Mouse (Mus musculus): ENCODE data around the gene Smagp. TPM values are rescaled to one million over a fixed set of nuclear protein-coding genes. Genes with fewer than 3 reads are reported as not detected.
"Not testable (repeated sequence)": the region's sequence is repeated elsewhere in the genome, so short reads cannot be mapped to it uniquely, and the experiment has no call there.

Gene Smagp
- polyA plus RNA-seq, 1 experiment from 2014 or later: 41.6 TPM

GRCm38 (mm10) chr15:100631454-100632170 lies 5.1 kb downstream of the Smagp start:
- no peaks in the 10 kb centered on the region for H3K9me3 ChIP-seq (ENCODE audit: low read length)
- peaks cover 43% of the 10 kb centered on the region for H3K4me1 ChIP-seq (ENCODE audit: insufficient read depth, low read length)
- 73% methylated on average over 12 of the region's 12 CpGs for WGBS
- H3K27me3 ChIP-seq (ENCODE audit: insufficient read depth, low read length): peaks cover 16% of the 10 kb centered on the region
- no peak overlapping the region for H3K27ac ChIP-seq (ENCODE audit: low read length)
- H3K36me3 ChIP-seq (ENCODE audit: insufficient read depth, low read length): no peaks in the 10 kb centered on the region
- no peak overlapping the region for H3K4me2 ChIP-seq (replicated peaks; ENCODE audit: low read depth, low read length)
- no peak overlapping the region for H3K9ac ChIP-seq (replicated peaks; ENCODE audit: low read length)
- no peak for ATAC-seq (ENCODE audit: low FRiP score, low TSS enrichment)
- no peak overlapping the region for H3K4me3 ChIP-seq (ENCODE audit: low read length)

DNA sequence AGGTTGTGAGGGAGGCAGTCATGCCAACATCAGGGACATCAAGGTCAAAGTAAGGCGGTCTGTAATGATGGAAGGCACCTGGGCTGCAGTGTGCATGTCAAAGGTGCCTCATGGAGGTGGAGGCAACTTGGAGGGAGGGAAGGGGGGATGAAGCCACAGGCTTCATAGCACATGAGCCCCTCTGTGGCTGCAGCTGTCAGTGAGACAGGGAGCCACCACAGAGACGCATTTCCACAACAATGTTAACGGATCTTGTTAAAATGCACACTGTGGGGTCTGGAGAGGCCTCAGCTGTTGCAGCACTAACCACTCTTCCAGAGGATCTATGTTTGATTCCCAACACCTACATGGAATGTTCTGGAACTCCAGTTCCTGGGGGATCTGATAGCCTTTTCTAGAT lies 6.6 kb downstream of the Smagp start:
- Histone ChIP-seq H3K27ac (ENCODE audit: low read length) (no peak overlapping the region), H3K4me1 (ENCODE audit: insufficient read depth, low read length) (peaks cover 38% of the 10 kb centered on the region), H3K27me3 (ENCODE audit: insufficient read depth, low read length) (peaks cover 3% of the 10 kb centered on the region), H3K9ac (replicated peaks; ENCODE audit: low read length) (no peak overlapping the region), H3K4me2 (replicated peaks; ENCODE audit: low read depth, low read length) (no peak overlapping the region), H3K36me3 (ENCODE audit: insufficient read depth, low read length) (no peaks in the 10 kb centered on the region), H3K4me3 (ENCODE audit: low read length) (no peak overlapping the region), H3K9me3 (ENCODE audit: low read length) (no peaks in the 10 kb centered on the region)
- WGBS: 63% methylated on average over 3 of the region's 3 CpGs
- ATAC-seq (ENCODE audit: low FRiP score, low TSS enrichment): no peak

- Histone ChIP-seq H3K4me2 (replicated peaks; ENCODE audit: low read depth, low read length) (no peak overlapping the region), H3K4me1 (ENCODE audit: insufficient read depth, low read length) (peaks cover 39% of the 10 kb centered on the region), H3K27ac (ENCODE audit: low read length) (peak overlapping the region; percentile 58; the same call in 1 of the 2 replicates), H3K36me3 (ENCODE audit: insufficient read depth, low read length) (no peaks in the 10 kb centered on the region), H3K9me3 (ENCODE audit: low read length) (no peaks in the 10 kb centered on the region), H3K4me3 (ENCODE audit: low read length) (no peak overlapping the region), H3K27me3 (ENCODE audit: insufficient read depth, low read length) (no peaks in the 10 kb centered on the region), H3K9ac (replicated peaks; ENCODE audit: low read length) (no peak overlapping the region)
- no peak for ATAC-seq (ENCODE audit: low FRiP score, low TSS enrichment)
- 55% methylated on average over 7 of the region's 7 CpGs for WGBS
These were observed 7.9 kb downstream of the Smagp start for GRCm38 (mm10) chr15:100628797-100629196.

DNA sequence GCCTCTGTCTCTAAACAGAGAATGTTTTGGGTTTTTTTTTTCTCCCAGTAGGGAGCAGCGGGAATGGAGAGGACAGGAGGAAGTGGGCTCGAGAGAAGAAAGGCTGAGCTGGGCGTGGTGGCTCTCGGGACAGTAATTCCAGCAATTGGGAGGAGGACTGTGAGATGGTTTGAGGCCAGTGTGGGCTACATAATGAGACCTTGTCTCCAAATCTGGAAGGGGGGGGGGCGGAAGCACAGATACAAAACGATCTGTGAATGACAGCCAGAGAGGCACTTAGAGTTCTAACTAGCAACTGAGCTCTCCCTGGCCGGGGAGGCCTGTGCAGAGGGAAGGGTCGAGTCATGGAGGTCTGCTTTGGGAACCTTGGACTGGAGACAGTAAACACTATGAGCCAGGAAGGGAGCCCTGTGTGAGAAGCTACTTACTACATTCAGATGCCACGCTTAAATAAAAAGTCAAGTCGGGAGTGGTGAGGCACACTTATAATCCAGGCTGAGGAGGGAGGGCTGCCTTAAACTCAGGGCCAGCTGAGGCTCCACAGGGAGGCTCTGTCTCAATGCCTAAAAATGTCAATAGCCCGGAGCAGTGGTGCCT lies 8.9 kb downstream of the Smagp start:
- no peaks in the 10 kb centered on the region for H3K9me3 ChIP-seq (ENCODE audit: low read length)
- 0 out of 2 replicates have a peak overlapping the region, but pooled peaks have one; percentile 7 for H3K4me2 ChIP-seq (replicated peaks; ENCODE audit: low read depth, low read length)
- no peaks in the 10 kb centered on the region for H3K27me3 ChIP-seq (ENCODE audit: insufficient read depth, low read length)
- H3K4me1 ChIP-seq (ENCODE audit: insufficient read depth, low read length): peaks cover 32% of the 10 kb centered on the region
- WGBS: 8% methylated on average over 11 of the region's 11 CpGs
- ATAC-seq (ENCODE audit: low FRiP score, low TSS enrichment): no peak
- no peak overlapping the region for H3K4me3 ChIP-seq (ENCODE audit: low read length)
- H3K36me3 ChIP-seq (ENCODE audit: insufficient read depth, low read length): no peaks in the 10 kb centered on the region
- peak overlapping the region; percentile 22 for H3K27ac ChIP-seq (ENCODE audit: low read length)
- H3K9ac ChIP-seq (replicated peaks; ENCODE audit: low read length): peak overlapping the region; percentile 2; the same call in 1 of the 2 replicates

- Histone ChIP-seq H3K4me2 (replicated peaks; ENCODE audit: low read depth, low read length) (0 out of 2 replicates have a peak overlapping the region, but pooled peaks have one; percentile 7), H3K36me3 (ENCODE audit: insufficient read depth, low read length) (no peaks in the 10 kb centered on the region), H3K4me3 (ENCODE audit: low read length) (no peak overlapping the region), H3K4me1 (ENCODE audit: insufficient read depth, low read length) (peaks cover 29% of the 10 kb centered on the region), H3K9ac (replicated peaks; ENCODE audit: low read length) (peak overlapping the region; percentile 2; the same call in 1 of the 2 replicates), H3K27me3 (ENCODE audit: insufficient read depth, low read length) (no peaks in the 10 kb centered on the region), H3K9me3 (ENCODE audit: low read length) (no peaks in the 10 kb centered on the region), H3K27ac (ENCODE audit: low read length) (peak overlapping the region; percentile 22)
- WGBS: 20% methylated on average over 10 of the region's 10 CpGs
- no peak for ATAC-seq (ENCODE audit: low FRiP score, low TSS enrichment)
These were observed 9.5 kb downstream of the Smagp start for GRCm38 (mm10) chr15:100627287-100627686.

DNA sequence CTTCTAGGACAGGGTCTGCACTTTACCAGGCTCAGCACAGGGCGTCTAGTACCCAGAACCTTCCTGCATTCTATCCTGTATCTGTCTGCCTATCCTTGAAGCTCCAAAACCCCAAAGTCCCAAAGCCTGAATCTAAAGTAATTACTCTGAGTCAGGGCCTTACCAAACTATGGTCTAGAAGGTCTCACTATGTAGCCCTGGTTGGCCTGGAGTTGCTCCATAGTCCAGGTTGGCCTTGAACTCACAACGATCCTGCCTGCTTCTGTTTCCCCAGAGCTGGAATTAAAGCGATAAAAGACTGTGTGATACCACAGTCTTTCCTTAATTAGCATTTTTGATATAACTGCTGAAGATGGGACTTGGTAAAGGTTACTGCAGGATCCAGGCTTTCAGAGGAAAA lies 12.3 kb downstream of the Smagp start:
- Histone ChIP-seq H3K4me1 (ENCODE audit: insufficient read depth, low read length) (peaks cover 28% of the 10 kb centered on the region), H3K27me3 (ENCODE audit: insufficient read depth, low read length) (no peaks in the 10 kb centered on the region), H3K27ac (ENCODE audit: low read length) (no peak overlapping the region), H3K4me2 (replicated peaks; ENCODE audit: low read depth, low read length) (no peak overlapping the region), H3K36me3 (ENCODE audit: insufficient read depth, low read length) (peaks cover 14% of the 10 kb centered on the region), H3K9ac (replicated peaks; ENCODE audit: low read length) (no peak overlapping the region), H3K4me3 (ENCODE audit: low read length) (no peak overlapping the region), H3K9me3 (ENCODE audit: low read length) (no peaks in the 10 kb centered on the region)
- ATAC-seq (ENCODE audit: low FRiP score, low TSS enrichment): no peak
- 92% methylated on average over 3 of the region's 3 CpGs for WGBS

DNA sequence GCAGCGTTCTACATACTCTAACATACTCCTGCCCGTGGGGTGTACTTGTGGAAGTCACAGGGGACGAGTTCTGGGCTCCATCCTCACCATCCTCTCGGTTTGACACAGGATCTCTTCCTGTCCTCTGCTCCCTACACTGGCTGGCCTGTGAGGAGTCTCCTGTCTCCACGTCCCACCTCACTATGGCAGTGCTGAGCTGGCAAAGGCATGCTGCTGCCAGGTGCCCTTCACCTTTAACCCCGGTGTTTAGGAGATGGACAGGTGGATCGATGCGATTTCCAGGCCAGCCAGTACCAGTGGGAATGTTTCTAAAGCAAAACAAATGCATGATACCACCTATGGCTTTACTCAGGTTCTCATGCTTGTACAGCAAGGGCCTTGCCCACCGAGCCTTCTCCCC lies 13.0 kb downstream of the Smagp start:
- Histone ChIP-seq H3K9me3 (ENCODE audit: low read length) (no peaks in the 10 kb centered on the region), H3K4me2 (replicated peaks; ENCODE audit: low read depth, low read length) (no peak overlapping the region), H3K4me1 (ENCODE audit: insufficient read depth, low read length) (peaks cover 24% of the 10 kb centered on the region), H3K9ac (replicated peaks; ENCODE audit: low read length) (no peak overlapping the region), H3K27me3 (ENCODE audit: insufficient read depth, low read length) (no peaks in the 10 kb centered on the region), H3K27ac (ENCODE audit: low read length) (no peak overlapping the region), H3K36me3 (ENCODE audit: insufficient read depth, low read length) (peaks cover 20% of the 10 kb centered on the region), H3K4me3 (ENCODE audit: low read length) (no peak overlapping the region)
- 92% methylated on average over 9 of the region's 9 CpGs for WGBS
- no peak for ATAC-seq (ENCODE audit: low FRiP score, low TSS enrichment)

- H3K4me1 ChIP-seq (ENCODE audit: insufficient read depth, low read length): peaks cover 12% of the 10 kb centered on the region
- H3K4me3 ChIP-seq (ENCODE audit: low read length): no peak overlapping the region
- 0 out of 2 replicates have a peak, but pooled peaks have one; percentile 36 for ATAC-seq (ENCODE audit: low FRiP score, low TSS enrichment)
- no peaks in the 10 kb centered on the region for H3K27me3 ChIP-seq (ENCODE audit: insufficient read depth, low read length)
- peak overlapping the region; percentile 50; the same call in 1 of the 2 replicates for H3K27ac ChIP-seq (ENCODE audit: low read length)
- H3K9me3 ChIP-seq (ENCODE audit: low read length): no peaks in the 10 kb centered on the region
- no peak overlapping the region for H3K9ac ChIP-seq (replicated peaks; ENCODE audit: low read length)
- H3K4me2 ChIP-seq (replicated peaks; ENCODE audit: low read depth, low read length): no peak overlapping the region
- peaks cover 35% of the 10 kb centered on the region for H3K36me3 ChIP-seq (ENCODE audit: insufficient read depth, low read length)
- WGBS: 80% methylated on average over 7 of the region's 7 CpGs
These were observed 14.6 kb downstream of the Smagp start for GRCm38 (mm10) chr15:100622164-100622563.

DNA sequence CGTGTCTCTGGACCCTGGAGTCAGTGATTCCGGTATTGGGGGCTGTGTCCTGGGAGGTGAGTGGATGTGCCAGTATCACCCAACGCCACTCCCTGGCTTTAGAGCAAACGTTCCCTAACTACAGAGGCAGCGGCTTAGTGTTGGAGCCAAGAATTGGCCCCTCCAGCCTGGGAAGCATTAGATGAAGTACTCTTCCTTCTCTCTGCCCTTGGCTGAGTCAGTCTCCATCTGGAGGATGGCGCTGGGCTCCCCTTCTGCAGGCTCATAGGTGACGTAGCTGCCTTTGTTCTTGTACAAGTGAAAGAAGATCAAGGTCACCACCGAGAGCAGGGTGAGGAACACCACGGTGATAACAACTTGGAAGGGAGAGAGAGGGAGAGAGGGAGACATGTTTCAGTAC lies 15.1 kb downstream of the Smagp start:
- H3K9me3 ChIP-seq (ENCODE audit: low read length); H3K4me3 ChIP-seq (ENCODE audit: low read length); H3K4me2 ChIP-seq (replicated peaks; ENCODE audit: low read depth, low read length); H3K9ac ChIP-seq (replicated peaks; ENCODE audit: low read length); H3K27me3 ChIP-seq (ENCODE audit: insufficient read depth, low read length); ATAC-seq (ENCODE audit: low FRiP score, low TSS enrichment); H3K27ac ChIP-seq (ENCODE audit: low read length): not testable (repeated sequence)
- peaks cover 15% of the 10 kb centered on the region for H3K4me1 ChIP-seq (ENCODE audit: insufficient read depth, low read length)
- peaks cover 35% of the 10 kb centered on the region for H3K36me3 ChIP-seq (ENCODE audit: insufficient read depth, low read length)
- WGBS: 76% methylated on average over 9 of the region's 9 CpGs

- no peak overlapping the region for H3K4me2 ChIP-seq (replicated peaks; ENCODE audit: low read depth, low read length)
- H3K27me3 ChIP-seq (ENCODE audit: insufficient read depth, low read length): no peaks in the 10 kb centered on the region
- no peak overlapping the region for H3K4me3 ChIP-seq (ENCODE audit: low read length)
- H3K9me3 ChIP-seq (ENCODE audit: low read length): no peaks in the 10 kb centered on the region
- no peak overlapping the region for H3K27ac ChIP-seq (ENCODE audit: low read length)
- H3K9ac ChIP-seq (replicated peaks; ENCODE audit: low read length): no peak overlapping the region
- WGBS: 81% methylated on average over 7 of the region's 7 CpGs
- ATAC-seq (ENCODE audit: low FRiP score, low TSS enrichment): no peak
- peaks cover 35% of the 10 kb centered on the region for H3K36me3 ChIP-seq (ENCODE audit: insufficient read depth, low read length)
- peaks cover 13% of the 10 kb centered on the region for H3K4me1 ChIP-seq (ENCODE audit: insufficient read depth, low read length)
These were observed 17.5 kb downstream of the Smagp start for GRCm38 (mm10) chr15:100619200-100619599.
